Mouse (Mus musculus): Measurements from ENCODE around the gene Il20rb. TPM values are rescaled to one million over a fixed set of nuclear protein-coding genes. Genes with fewer than 3 reads are reported as not detected.
A peak's percentile ranks its signal among the peaks of the same experiment; 100 is the strongest.

Gene Il20rb
- polyA plus RNA-seq, 1 experiment from 2014 or later = 1.5 TPM

DNA sequence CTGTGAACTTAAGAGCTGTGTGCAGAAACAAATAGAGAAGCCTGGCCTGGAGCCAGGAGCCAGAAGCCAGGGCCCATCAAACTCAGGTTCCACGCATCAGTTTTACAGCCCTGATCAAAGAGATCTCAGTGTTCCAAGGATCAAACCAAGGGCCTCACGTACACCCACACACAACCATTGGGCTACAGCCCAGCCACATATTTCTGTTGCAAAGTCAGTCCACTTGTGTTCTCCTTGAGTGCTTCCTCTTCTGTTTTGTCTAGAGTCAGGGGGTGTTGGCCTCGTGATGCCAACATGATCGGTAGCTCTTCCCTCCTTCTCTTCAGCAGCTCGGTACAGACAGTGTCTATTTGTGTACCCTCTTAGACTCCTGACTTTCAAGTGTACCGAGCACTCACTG lies 34.2 kb downstream of the Il20rb start:
- Histone ChIP-seq H3K4me1 (replicated peaks; ENCODE audit: control insufficient read depth, insufficient read depth, low read length) (peaks cover 6% of the 10 kb centered on the region; the same call in 1 of the 2 replicates), H3K4me2 (ENCODE audit: low read depth, low read length) (no peak overlapping the region), H3K36me3 (ENCODE audit: control insufficient read depth, insufficient read depth, low read length) (no peaks in the 10 kb centered on the region), H3K4me3 (ENCODE audit: low read length) (no peak overlapping the region), H3K9me3 (ENCODE audit: control insufficient read depth, low read length) (no peaks in the 10 kb centered on the region), H3K27ac (ENCODE audit: low read length) (peak overlapping the region; percentile 11), H3K9ac (ENCODE audit: low read length) (no peak overlapping the region), H3K27me3 (ENCODE audit: control insufficient read depth, insufficient read depth, low read depth, low read length) (no peaks in the 10 kb centered on the region; the same call in 1 of the 2 replicates)
- ATAC-seq (ENCODE audit: low read depth) = peak; percentile 76
- 23% methylated on average over 6 of the region's 6 CpGs for WGBS

DNA sequence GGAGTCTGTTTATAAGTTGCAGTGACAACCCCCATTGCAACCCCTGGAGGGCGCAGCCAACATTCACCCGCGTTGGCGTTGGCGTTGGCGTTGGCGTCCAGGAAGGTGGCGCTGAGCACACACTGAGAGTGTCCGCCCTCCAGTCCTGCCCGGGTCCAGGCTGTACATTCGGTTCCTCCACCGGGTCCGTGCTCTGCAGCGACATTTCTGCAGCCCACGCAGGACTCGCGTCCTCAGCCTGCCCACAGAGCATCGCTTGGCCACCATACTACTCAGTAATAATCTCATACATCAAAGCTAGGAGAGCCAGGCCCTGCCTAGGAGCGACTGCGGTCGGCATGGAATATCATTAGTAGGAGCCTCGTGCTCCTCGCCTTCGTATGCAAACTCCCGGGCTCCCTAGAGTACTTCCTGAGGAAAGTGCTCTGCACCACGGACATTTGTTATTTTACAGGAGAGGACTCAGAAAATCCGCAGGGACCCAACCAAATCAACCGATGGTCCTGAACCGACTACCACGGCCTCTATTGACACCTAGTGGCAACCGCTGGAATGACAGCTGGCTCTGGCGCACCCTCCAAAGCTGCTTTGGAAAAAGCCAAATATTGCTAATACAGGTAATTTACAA lies 40.4 kb downstream of the Il20rb start:
- Histone ChIP-seq H3K36me3 (ENCODE audit: control insufficient read depth, insufficient read depth, low read length) (no peaks in the 10 kb centered on the region), H3K4me3 (ENCODE audit: low read length) (peak overlapping the region; percentile 56), H3K27me3 (ENCODE audit: control insufficient read depth, insufficient read depth, low read depth, low read length) (no peaks in the 10 kb centered on the region; the same call in 1 of the 2 replicates), H3K9ac (ENCODE audit: low read length) (peak overlapping the region; percentile 63), H3K9me3 (ENCODE audit: control insufficient read depth, low read length) (no peaks in the 10 kb centered on the region), H3K4me1 (replicated peaks; ENCODE audit: control insufficient read depth, insufficient read depth, low read length) (peaks cover 2% of the 10 kb centered on the region; the same call in 1 of the 2 replicates), H3K4me2 (ENCODE audit: low read depth, low read length) (peak overlapping the region; percentile 96), H3K27ac (ENCODE audit: low read length) (peak overlapping the region; percentile 81)
- ATAC-seq (ENCODE audit: low read depth) = peak; percentile 89
- 1% methylated on average over 32 of the region's 32 CpGs for WGBS

DNA sequence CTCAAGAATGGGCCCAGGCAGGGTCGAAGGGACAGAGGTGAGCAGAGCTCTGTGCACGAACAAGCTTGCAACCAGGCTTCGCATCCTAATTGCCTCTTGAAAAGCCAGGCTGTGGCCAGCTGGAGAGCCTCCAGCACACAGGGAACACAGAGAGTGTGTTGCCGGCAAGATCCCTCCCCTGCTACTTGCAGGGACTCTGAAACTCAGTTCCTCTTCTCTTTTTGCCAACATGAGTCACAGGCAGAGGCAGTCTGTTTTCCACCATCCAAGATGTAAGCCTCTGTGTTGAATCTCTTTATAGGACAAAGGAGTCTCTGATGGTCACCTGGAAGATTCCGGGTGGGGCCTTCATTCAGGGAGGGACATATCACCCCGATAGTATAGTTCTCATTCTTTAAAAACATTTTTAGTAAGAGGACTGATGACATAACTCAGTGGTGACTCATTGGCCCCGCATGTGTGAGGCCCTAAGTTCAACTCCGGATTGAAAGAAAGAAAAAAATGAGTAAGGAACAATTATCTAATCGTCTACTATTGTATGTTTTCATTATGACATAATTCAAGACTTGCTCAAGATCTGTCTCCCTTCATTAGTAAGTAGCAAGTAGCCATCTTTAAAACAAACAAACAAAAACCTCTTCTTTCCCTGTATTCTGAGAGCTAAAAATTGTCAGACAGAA lies 46.3 kb downstream of the Il20rb start:
- Histone ChIP-seq H3K9me3 (ENCODE audit: control insufficient read depth, low read length) (no peaks in the 10 kb centered on the region), H3K27me3 (ENCODE audit: control insufficient read depth, insufficient read depth, low read depth, low read length) (no peaks in the 10 kb centered on the region), H3K9ac (ENCODE audit: low read length) (peak overlapping the region; percentile 31; the same call in 1 of the 2 replicates), H3K36me3 (ENCODE audit: control insufficient read depth, insufficient read depth, low read length) (no peaks in the 10 kb centered on the region), H3K4me1 (replicated peaks; ENCODE audit: control insufficient read depth, insufficient read depth, low read length) (peaks cover 12% of the 10 kb centered on the region; the same call in 1 of the 2 replicates), H3K4me3 (ENCODE audit: low read length) (no peak overlapping the region), H3K4me2 (ENCODE audit: low read depth, low read length) (peak overlapping the region; percentile 3; the same call in 1 of the 2 replicates), H3K27ac (ENCODE audit: low read length) (peak overlapping the region; percentile 92)
- WGBS = 23% methylated on average over 9 of the region's 9 CpGs
- ATAC-seq (ENCODE audit: low read depth) = peak; percentile 83

DNA sequence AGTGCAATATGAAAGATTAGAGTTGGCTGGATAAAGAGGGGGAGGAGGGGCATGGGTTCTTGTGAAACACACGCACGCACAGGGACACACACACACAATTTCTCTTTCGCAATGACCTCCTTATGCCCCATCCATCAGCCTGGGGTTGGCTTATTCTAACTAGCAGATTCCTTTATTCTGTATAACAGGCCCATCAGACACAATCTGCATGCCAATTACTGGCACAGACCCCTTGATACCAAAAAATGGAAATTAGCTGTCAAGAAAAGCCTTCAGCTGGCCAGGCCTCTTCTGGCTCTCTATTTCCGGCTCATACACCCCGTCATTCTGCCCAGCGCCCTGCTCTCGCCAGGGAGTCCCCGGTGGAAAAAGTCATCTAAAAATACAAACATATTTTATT lies 47.1 kb downstream of the Il20rb start:
- H3K36me3 ChIP-seq (ENCODE audit: control insufficient read depth, insufficient read depth, low read length) = no peaks in the 10 kb centered on the region
- no peaks in the 10 kb centered on the region for H3K27me3 ChIP-seq (ENCODE audit: control insufficient read depth, insufficient read depth, low read depth, low read length)
- H3K9ac ChIP-seq (ENCODE audit: low read length) = no peak overlapping the region
- H3K9me3 ChIP-seq (ENCODE audit: control insufficient read depth, low read length) = no peaks in the 10 kb centered on the region
- peaks cover 12% of the 10 kb centered on the region; the same call in 1 of the 2 replicates for H3K4me1 ChIP-seq (replicated peaks; ENCODE audit: control insufficient read depth, insufficient read depth, low read length)
- no peak overlapping the region for H3K4me3 ChIP-seq (ENCODE audit: low read length)
- peak; percentile 88 for ATAC-seq (ENCODE audit: low read depth)
- H3K4me2 ChIP-seq (ENCODE audit: low read depth, low read length) = 0 out of 2 replicates have a peak overlapping the region, but pooled peaks have one; percentile 2
- peak overlapping the region; percentile 92 for H3K27ac ChIP-seq (ENCODE audit: low read length)
- 61% methylated on average over 8 of the region's 8 CpGs for WGBS

DNA sequence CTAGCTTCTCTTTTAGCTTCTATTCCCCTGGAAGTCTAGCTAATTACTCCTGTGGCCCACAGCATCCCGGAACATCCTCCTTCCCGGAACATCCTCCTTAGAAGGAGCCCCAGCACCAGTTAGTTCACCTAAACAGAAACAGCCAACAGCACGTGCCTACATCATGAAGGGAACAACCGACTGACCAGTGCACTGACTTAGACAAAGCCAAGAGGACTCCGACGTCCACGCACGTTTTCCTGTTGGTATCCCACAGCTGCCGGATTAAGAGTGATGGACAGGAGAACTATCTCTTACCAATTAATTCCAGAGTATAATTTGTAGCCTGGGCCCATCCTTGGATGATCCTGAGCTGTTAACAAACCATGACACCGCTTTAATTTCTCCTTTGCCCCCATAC lies 47.6 kb downstream of the Il20rb start:
- no peak overlapping the region for H3K9ac ChIP-seq (ENCODE audit: low read length)
- H3K4me2 ChIP-seq (ENCODE audit: low read depth, low read length) = no peak overlapping the region
- ATAC-seq (ENCODE audit: low read depth) = no peak
- WGBS = 84% methylated on average over 10 of the region's 10 CpGs
- H3K9me3 ChIP-seq (ENCODE audit: control insufficient read depth, low read length) = no peaks in the 10 kb centered on the region
- H3K27me3 ChIP-seq (ENCODE audit: control insufficient read depth, insufficient read depth, low read depth, low read length) = no peaks in the 10 kb centered on the region
- H3K36me3 ChIP-seq (ENCODE audit: control insufficient read depth, insufficient read depth, low read length) = no peaks in the 10 kb centered on the region
- H3K4me1 ChIP-seq (replicated peaks; ENCODE audit: control insufficient read depth, insufficient read depth, low read length) = peaks cover 12% of the 10 kb centered on the region; the same call in 1 of the 2 replicates
- peak overlapping the region; percentile 85 for H3K27ac ChIP-seq (ENCODE audit: low read length)
- no peak overlapping the region for H3K4me3 ChIP-seq (ENCODE audit: low read length)

DNA sequence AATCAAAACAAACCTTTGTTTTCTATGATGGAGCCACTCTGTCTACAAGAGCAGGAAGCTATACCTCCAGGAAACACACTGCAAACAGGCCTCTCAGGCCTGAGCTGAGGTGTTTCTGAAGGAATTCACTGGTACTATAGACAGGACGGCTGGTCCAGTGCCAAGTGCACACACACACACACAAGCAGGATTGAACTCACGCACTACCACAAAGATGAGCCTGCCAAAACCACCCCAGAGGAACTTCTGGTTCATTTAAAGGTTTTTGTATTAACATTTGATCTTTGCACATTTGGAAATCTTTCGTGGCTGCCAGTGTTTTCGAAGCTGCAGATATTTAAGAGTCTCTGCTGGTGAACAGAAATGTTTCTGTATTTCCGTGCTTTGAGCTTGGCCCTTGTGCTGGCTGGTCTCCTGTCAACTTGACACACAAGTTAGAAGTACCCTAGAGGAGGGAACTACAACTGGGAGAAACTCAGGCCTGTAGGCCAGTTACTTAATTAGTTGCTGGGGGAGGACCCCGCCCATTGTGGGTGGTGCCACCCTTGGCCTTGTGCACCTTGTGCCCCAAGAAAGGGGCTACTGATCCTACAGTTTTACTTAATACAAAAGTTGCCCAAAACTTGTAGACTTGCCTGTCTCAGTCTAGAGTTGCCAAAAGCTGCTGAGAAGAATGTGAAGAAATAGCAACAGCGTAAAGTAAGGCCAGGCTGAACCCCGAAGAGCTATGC lies 49.6 kb downstream of the Il20rb start:
- Histone ChIP-seq H3K27me3 (ENCODE audit: control insufficient read depth, insufficient read depth, low read depth, low read length) (no peaks in the 10 kb centered on the region), H3K4me2 (ENCODE audit: low read depth, low read length) (no peak overlapping the region), H3K4me3 (ENCODE audit: low read length) (no peak overlapping the region), H3K4me1 (replicated peaks; ENCODE audit: control insufficient read depth, insufficient read depth, low read length) (peaks cover 12% of the 10 kb centered on the region; the same call in 1 of the 2 replicates), H3K36me3 (ENCODE audit: control insufficient read depth, insufficient read depth, low read length) (no peaks in the 10 kb centered on the region), H3K27ac (ENCODE audit: low read length) (peak overlapping the region; percentile 21), H3K9me3 (ENCODE audit: control insufficient read depth, low read length) (no peaks in the 10 kb centered on the region), H3K9ac (ENCODE audit: low read length) (no peak overlapping the region)
- ATAC-seq (ENCODE audit: low read depth) = no peak
- 54% methylated on average over 8 of the region's 8 CpGs for WGBS

DNA sequence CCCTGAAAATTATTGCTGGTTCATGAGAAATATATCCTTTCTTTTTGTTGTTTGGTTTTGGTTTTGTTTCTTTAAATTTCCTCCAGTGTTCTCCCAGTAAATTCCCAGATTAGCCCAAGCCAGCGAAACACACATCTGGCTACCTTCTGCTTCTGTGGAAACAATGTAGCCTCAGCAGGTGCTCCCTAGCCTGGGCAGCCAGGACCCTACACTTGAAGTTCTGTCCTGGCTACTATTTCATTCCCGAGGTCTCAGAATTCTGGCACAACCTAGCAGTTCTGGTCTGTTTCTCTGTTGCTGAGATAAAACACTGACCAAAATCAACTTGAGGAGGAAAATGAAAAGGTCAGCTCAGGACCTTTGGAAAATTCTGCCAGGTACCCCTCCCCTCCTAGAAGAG lies 55.2 kb downstream of the Il20rb start:
- Histone ChIP-seq H3K4me3 (ENCODE audit: low read length) (no peak overlapping the region), H3K36me3 (ENCODE audit: control insufficient read depth, insufficient read depth, low read length) (no peaks in the 10 kb centered on the region), H3K9ac (ENCODE audit: low read length) (no peak overlapping the region), H3K4me2 (ENCODE audit: low read depth, low read length) (no peak overlapping the region), H3K27me3 (ENCODE audit: control insufficient read depth, insufficient read depth, low read depth, low read length) (no peaks in the 10 kb centered on the region), H3K27ac (ENCODE audit: low read length) (no peak overlapping the region), H3K4me1 (replicated peaks; ENCODE audit: control insufficient read depth, insufficient read depth, low read length) (0 out of 2 replicates have a peak, but pooled peaks cover 2% of the 10 kb centered on the region), H3K9me3 (ENCODE audit: control insufficient read depth, low read length) (no peaks in the 10 kb centered on the region)
- no peak for ATAC-seq (ENCODE audit: low read depth)
- 68% methylated on average over 2 of the region's 2 CpGs for WGBS

DNA sequence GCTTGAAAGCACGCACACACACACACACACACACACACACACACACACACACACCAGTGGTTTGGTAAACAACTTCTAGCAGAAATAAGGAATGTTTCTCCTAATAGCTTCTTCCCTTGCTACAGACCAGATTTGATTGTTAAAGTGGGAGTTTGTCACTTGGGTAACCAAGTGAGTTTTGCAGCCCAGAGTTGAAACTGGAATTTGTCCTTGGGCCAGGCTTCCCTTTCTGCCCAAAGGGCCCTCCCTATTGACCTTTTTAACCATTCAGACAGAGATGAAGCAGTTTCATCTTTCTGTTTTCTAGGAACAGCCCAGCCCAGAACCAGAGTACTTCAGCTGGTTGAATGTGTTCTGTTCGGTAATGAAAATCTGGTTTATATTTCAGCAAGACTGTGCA lies 55.7 kb downstream of the Il20rb start:
- Histone ChIP-seq H3K36me3 (ENCODE audit: control insufficient read depth, insufficient read depth, low read length) (no peaks in the 10 kb centered on the region), H3K4me1 (replicated peaks; ENCODE audit: control insufficient read depth, insufficient read depth, low read length) (0 out of 2 replicates have a peak, but pooled peaks cover 2% of the 10 kb centered on the region), H3K27ac (ENCODE audit: low read length) (no peak overlapping the region; the same call in 1 of the 2 replicates), H3K27me3 (ENCODE audit: control insufficient read depth, insufficient read depth, low read depth, low read length) (no peaks in the 10 kb centered on the region), H3K9me3 (ENCODE audit: control insufficient read depth, low read length) (no peaks in the 10 kb centered on the region), H3K4me3 (ENCODE audit: low read length) (no peak overlapping the region), H3K9ac (ENCODE audit: low read length) (no peak overlapping the region), H3K4me2 (ENCODE audit: low read depth, low read length) (no peak overlapping the region)
- 54% methylated on average over 2 of the region's 2 CpGs for WGBS
- ATAC-seq (ENCODE audit: low read depth) = no peak

DNA sequence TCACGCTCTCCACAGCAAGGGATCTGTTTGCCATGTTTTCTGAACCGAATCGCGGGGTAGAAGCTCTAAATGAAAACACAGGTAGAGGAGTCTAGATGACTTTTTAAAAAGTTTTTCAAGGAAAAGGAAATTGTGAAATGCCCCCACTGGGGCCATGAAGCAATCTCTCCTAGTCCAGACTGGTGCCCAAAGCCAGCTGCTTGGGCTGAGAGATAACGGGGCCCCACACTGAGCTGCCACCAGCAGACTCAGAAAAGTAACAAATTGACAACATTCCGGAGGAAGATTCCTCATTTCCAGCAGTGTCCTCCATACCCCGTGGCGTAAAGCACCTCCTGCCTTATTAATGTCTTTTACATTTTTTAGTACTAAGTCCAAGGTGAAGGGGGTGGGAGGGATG lies 66.9 kb downstream of the Il20rb start:
- Histone ChIP-seq H3K27me3 (ENCODE audit: control insufficient read depth, insufficient read depth, low read depth, low read length) (no peaks in the 10 kb centered on the region), H3K36me3 (ENCODE audit: control insufficient read depth, insufficient read depth, low read length) (no peaks in the 10 kb centered on the region), H3K27ac (ENCODE audit: low read length) (no peak overlapping the region), H3K4me2 (ENCODE audit: low read depth, low read length) (no peak overlapping the region), H3K4me3 (ENCODE audit: low read length) (no peak overlapping the region), H3K4me1 (replicated peaks; ENCODE audit: control insufficient read depth, insufficient read depth, low read length) (peaks cover 15% of the 10 kb centered on the region; the same call in 1 of the 2 replicates), H3K9ac (ENCODE audit: low read length) (no peak overlapping the region), H3K9me3 (ENCODE audit: control insufficient read depth, low read length) (no peaks in the 10 kb centered on the region)
- no peak for ATAC-seq (ENCODE audit: low read depth)
- WGBS = 58% methylated on average over 8 of the region's 8 CpGs

Data from lung, embryonic 16.5 days (tissue).